13 mouse cellular contexts compared by ENCODE assay signal in the genomic region with DNA sequence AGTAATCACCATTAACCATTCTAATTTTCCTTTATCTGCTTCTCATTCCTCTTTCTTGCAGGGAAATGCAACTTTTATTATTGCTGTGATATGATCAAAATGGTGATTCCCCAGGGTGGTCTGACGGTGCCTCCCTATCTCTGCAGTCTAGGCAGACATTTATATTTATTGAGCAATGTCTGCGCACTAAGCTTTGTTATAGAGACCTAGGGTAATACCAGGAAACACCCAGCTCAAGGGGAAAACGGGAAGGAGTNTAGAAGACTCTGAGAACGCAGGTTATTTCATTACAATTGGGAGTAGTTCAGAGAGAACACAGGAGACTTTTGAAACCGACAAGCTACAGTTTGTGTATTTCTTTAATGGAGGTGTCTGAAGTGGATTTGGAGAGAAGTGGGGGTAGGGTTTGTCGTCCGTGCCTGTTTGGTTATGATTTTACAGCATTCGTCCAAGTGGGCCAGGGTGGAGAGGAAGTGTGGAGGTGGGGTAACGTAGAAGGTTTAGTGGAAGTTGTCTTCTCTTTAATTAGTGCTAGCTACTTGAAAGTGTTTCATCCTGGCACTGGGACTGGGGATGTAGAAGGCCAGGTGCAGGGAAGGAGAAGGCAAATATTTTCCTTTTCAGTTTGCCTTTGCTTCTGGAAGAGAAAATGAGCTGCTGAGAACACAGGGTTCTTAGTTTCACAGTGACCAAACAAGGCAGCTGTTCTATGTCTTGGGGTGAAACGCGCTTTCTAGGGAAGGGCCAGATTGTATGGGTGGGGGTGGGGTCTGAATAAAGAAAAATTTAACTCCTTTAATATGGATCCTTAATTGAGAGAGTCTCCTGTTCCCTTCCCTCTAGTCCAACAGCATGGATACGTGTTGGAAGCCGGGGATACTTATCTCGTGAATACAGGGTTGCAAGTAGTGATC. TPM values are rescaled to one million over a fixed set of nuclear protein-coding genes. Genes with fewer than 3 reads are reported as not detected.
DNase-seq lines count a peak whose midpoint lies in the region; ATAC-seq lines count a peak whose summit lies in the region.
"Had no signal": no experiment of that assay in that cellular context is flagged by ENCODE, and none has a peak within 500 bp of the region (broad histone marks: within the 10 kb centered on the region; RNA-seq: fewer than 3 reads in every experiment).

No protein-coding gene starts in this region.

- DNase-seq in frontal cortex, postnatal 14 days (ENCODE audit: low spot score in 2 of 2), result no peak
- no peak for DNase-seq in limb, embryonic 10.5 days (ENCODE audit: low spot score)
- DNase-seq in naive thymus-derived CD4-positive, alpha-beta T cell, adult 2 months (ENCODE audit: low read depth), result peak; percentile 2
- DNase-seq in natural killer cell, adult 2 months (ENCODE audit: low spot score in 2 of 2), result no peak
- DNase-seq: adrenal gland, adult 8-10 months; cerebellum, adult 18-20 months; kidney, postnatal 36 days had no signal

- ATAC-seq in frontal cortex, adult (ENCODE audit: low TSS enrichment), result 0 out of 2 replicates have a peak, but pooled peaks have one; percentile 20
- ATAC-seq in limb, embryonic 12.5 days (ENCODE audit: insufficient number of reproducible peaks, insufficient read depth, low FRiP score, low TSS enrichment, low read depth), result no peak
- peak; percentile 19; the same call in 1 of the 2 replicates for ATAC-seq in limb, embryonic 13.5 days (ENCODE audit: low FRiP score, low read depth)
- ATAC-seq in midbrain, embryonic 16.5 days, result no peak
- ATAC-seq: forebrain, embryonic 16.5 days had no signal

- no peak overlapping the region for H3K4me2 ChIP-seq in limb, embryonic 12.5 days
- H3K4me2 ChIP-seq in limb, embryonic 13.5 days (replicated peaks), result peak overlapping the region; percentile 16; the same call in 1 of the 2 replicates
- no peak overlapping the region for H3K4me2 ChIP-seq in midbrain, embryonic 16.5 days (ENCODE audit: low read length)

- H3K4me3 ChIP-seq in limb, embryonic 12.5 days (replicated peaks), result no peak overlapping the region
- H3K4me3 ChIP-seq in limb, embryonic 10.5 days, result no peak overlapping the region
- H3K4me3 ChIP-seq in limb, embryonic 13.5 days, result no peak overlapping the region
- H3K4me3 ChIP-seq in midbrain, embryonic 16.5 days (ENCODE audit: low read depth, low read length), result no peak overlapping the region

- H3K4me1 ChIP-seq in limb, embryonic 12.5 days (replicated peaks), result 0 out of 2 replicates have a peak, but pooled peaks cover 4% of the 10 kb centered on the region
- peaks cover 13% of the 10 kb centered on the region for H3K4me1 ChIP-seq in limb, embryonic 10.5 days
- 0 out of 2 replicates have a peak, but pooled peaks cover under 1% of the 10 kb centered on the region for H3K4me1 ChIP-seq in limb, embryonic 13.5 days
- no peaks in the 10 kb centered on the region for H3K4me1 ChIP-seq in midbrain, embryonic 16.5 days (ENCODE audit: control insufficient read depth, insufficient read depth, low read length)

- H3K27ac ChIP-seq in limb, embryonic 12.5 days, result 0 out of 2 replicates have a peak overlapping the region, but pooled peaks have one; percentile 12
- no peak overlapping the region for H3K27ac ChIP-seq in limb, embryonic 10.5 days
- H3K27ac ChIP-seq in limb, embryonic 13.5 days, result peak overlapping the region; percentile 28; the same call in 1 of the 2 replicates
- H3K27ac ChIP-seq in midbrain, embryonic 16.5 days (ENCODE audit: low read length), result no peak overlapping the region

- H3K36me3 ChIP-seq in limb, embryonic 12.5 days, result no peaks in the 10 kb centered on the region
- peaks cover 13% of the 10 kb centered on the region for H3K36me3 ChIP-seq in limb, embryonic 10.5 days
- H3K36me3 ChIP-seq in limb, embryonic 13.5 days, result no peaks in the 10 kb centered on the region
- H3K36me3 ChIP-seq in midbrain, embryonic 16.5 days (ENCODE audit: control insufficient read depth, insufficient read depth, low read length), result no peaks in the 10 kb centered on the region

- no peak overlapping the region for H3K9ac ChIP-seq in limb, embryonic 12.5 days (replicated peaks)
- H3K9ac ChIP-seq in limb, embryonic 13.5 days, result no peak overlapping the region
- H3K9ac ChIP-seq in midbrain, embryonic 16.5 days (ENCODE audit: low read depth, low read length), result no peak overlapping the region

- H3K27me3 ChIP-seq in limb, embryonic 12.5 days, result no peaks in the 10 kb centered on the region
- H3K27me3 ChIP-seq in limb, embryonic 10.5 days (ENCODE audit: low read depth, poor library complexity, severe bottlenecking), result no peaks in the 10 kb centered on the region
- no peaks in the 10 kb centered on the region for H3K27me3 ChIP-seq in limb, embryonic 13.5 days
- no peaks in the 10 kb centered on the region for H3K27me3 ChIP-seq in midbrain, embryonic 16.5 days (ENCODE audit: control insufficient read depth, insufficient read depth, low read depth, low read length)

- 52% methylated on average over 14 of the region's 14 CpGs for WGBS in limb, embryonic 12.5 days
- WGBS in limb, embryonic 10.5 days, result 75% methylated on average over 14 of the region's 14 CpGs
- 42% methylated on average over 14 of the region's 14 CpGs for WGBS in limb, embryonic 13.5 days
- 75% methylated on average over 14 of the region's 14 CpGs for WGBS in midbrain, embryonic 16.5 days

- no peaks in the 10 kb centered on the region for H3K9me3 ChIP-seq in limb, embryonic 12.5 days
- no peaks in the 10 kb centered on the region for H3K9me3 ChIP-seq in limb, embryonic 10.5 days (replicated peaks)
- H3K9me3 ChIP-seq in limb, embryonic 13.5 days, result no peaks in the 10 kb centered on the region
- no peaks in the 10 kb centered on the region for H3K9me3 ChIP-seq in midbrain, embryonic 16.5 days (replicated peaks; ENCODE audit: control insufficient read depth, low read length, poor library complexity, severe bottlenecking)

RNA-seq across cellular contexts. Expression of gene Ints6l, which starts 7.6 kb away (rescaled TPM):
- 27.1 and 30.0 TPM in 2 replicates for polyA plus RNA-seq in limb, embryonic 12.5 days (2016; fragmentation: Nextera tagmentation; extraction: Ambion mirVana)
- 35.5 and 36.0 TPM in 2 replicates for polyA plus RNA-seq in limb, embryonic 10.5 days (2016; fragmentation: Nextera tagmentation; extraction: Ambion mirVana)
- polyA plus RNA-seq in limb, embryonic 13.5 days (2015; fragmentation: Nextera tagmentation; extraction: Ambion mirVana), result 25.3 and 26.6 TPM in 2 replicates
- 18.2 and 18.3 TPM in 2 replicates for polyA plus RNA-seq in midbrain, embryonic 16.5 days (2015; fragmentation: Nextera tagmentation; extraction: Ambion mirVana)

RNA-seq across cellular contexts. Expression of gene Gm2174, which starts 14.5 kb away (rescaled TPM):
- polyA plus RNA-seq in limb, embryonic 12.5 days (2016; fragmentation: Nextera tagmentation; extraction: Ambion mirVana), result 1.3 and 1.5 TPM in 2 replicates
- 1.1 and 1.6 TPM in 2 replicates for polyA plus RNA-seq in limb, embryonic 10.5 days (2016; fragmentation: Nextera tagmentation; extraction: Ambion mirVana)
- polyA plus RNA-seq in limb, embryonic 13.5 days (2015; fragmentation: Nextera tagmentation; extraction: Ambion mirVana), result 2.9 and 5.6 TPM in 2 replicates
- not detected in 2 replicates for polyA plus RNA-seq in midbrain, embryonic 16.5 days (2015; fragmentation: Nextera tagmentation; extraction: Ambion mirVana)
- polyA plus RNA-seq: liver, adult 2 months had no signal

Comparison
In these comparisons a context has a peak if more than half of its experiments do, and no peak if none do; other contexts are left out.
1. ATAC-seq: peak in frontal cortex, adult (single experiment) and limb, embryonic 13.5 days (single experiment); none in limb, embryonic 12.5 days (single experiment) and midbrain, embryonic 16.5 days (single experiment).
2. H3K27ac ChIP-seq: peak in limb, embryonic 12.5 days (single experiment) and limb, embryonic 13.5 days (single experiment); none in limb, embryonic 10.5 days (single experiment) and midbrain, embryonic 16.5 days (single experiment).